13 mouse cellular contexts compared by ENCODE assay signal in the genomic region with DNA sequence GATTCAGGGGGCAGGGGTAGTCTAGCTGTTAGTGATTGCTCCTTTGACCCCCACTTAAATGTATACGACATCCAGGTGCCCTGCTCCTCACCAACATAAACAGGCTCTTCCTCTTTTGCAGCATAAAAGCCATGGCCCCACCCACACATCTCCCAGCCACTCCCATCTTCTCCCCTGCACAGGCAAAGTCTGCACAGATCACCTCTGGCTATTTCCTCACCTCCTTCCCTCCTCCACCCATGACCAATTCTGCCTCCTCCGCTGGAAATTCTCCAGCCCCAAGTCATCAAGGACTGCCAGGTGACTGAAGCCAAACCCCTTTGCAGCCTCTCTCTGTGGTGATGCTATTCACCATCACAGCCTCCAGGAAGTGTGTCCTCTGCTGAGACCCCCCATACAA.
"Had no signal": no experiment of that assay in that cellular context is flagged by ENCODE, and none has a peak within 500 bp of the region (broad histone marks: within the 10 kb centered on the region; RNA-seq: fewer than 3 reads in every experiment).

No protein-coding gene starts in this region.

- H3K36me3 ChIP-seq: limb, embryonic 12.5 days; midbrain, embryonic 13.5 days had no signal

- DNase-seq: kidney, postnatal 36 days; layer of hippocampus, adult 9-11 months; layer of hippocampus, postnatal 36 days; liver; lung, adult 2 months; lung, postnatal 36 days; spleen, adult 18-20 months; thymus, postnatal 36 days had no signal

- ATAC-seq: lung, postnatal 0 days; midbrain, embryonic 13.5 days had no signal

- H3K4me2 ChIP-seq: limb, embryonic 12.5 days; midbrain, embryonic 13.5 days had no signal

- H3K9me3 ChIP-seq: limb, embryonic 12.5 days; midbrain, embryonic 13.5 days had no signal

- H3K27ac ChIP-seq: kidney, postnatal 0 days; limb, embryonic 12.5 days; liver, embryonic 14.5 days; midbrain, embryonic 13.5 days had no signal

- H3K4me3 ChIP-seq: limb, embryonic 12.5 days; midbrain, embryonic 13.5 days had no signal

- H3K9ac ChIP-seq: limb, embryonic 12.5 days; liver, embryonic 14.5 days; midbrain, embryonic 13.5 days had no signal

- H3K27me3 ChIP-seq: limb, embryonic 12.5 days; midbrain, embryonic 13.5 days had no signal

- H3K4me1 ChIP-seq: midbrain, embryonic 13.5 days had no signal
